20 mouse cellular contexts compared by ENCODE assay signal in genomic region chr7:110353971-110354370, GRCm38 (mm10).
DNase-seq lines count a peak whose midpoint lies in the region; ATAC-seq lines count a peak whose summit lies in the region.
"Had no signal": no experiment of that assay in that cellular context is flagged by ENCODE, and none has a peak within 500 bp of the region (broad histone marks: within the 10 kb centered on the region; RNA-seq: fewer than 3 reads in every experiment).

No protein-coding gene starts in this region.

- intact Hi-C loops in heart, postnatal 25 days (cut with DNase I) = no loop called here

- no peak overlapping the region for H3K9ac ChIP-seq in hindbrain, embryonic 11.5 days (ENCODE audit: low read depth, low read length)
- H3K9ac ChIP-seq: embryonic facial prominence, embryonic 12.5 days; forebrain, embryonic 12.5 days; heart, embryonic 12.5 days; hindbrain, embryonic 12.5 days had no signal

- no peaks in the 10 kb centered on the region for H3K4me1 ChIP-seq in hindbrain, embryonic 11.5 days (replicated peaks; ENCODE audit: control insufficient read depth, insufficient read depth, low read length)
- H3K4me1 ChIP-seq: embryonic facial prominence, embryonic 12.5 days; forebrain, embryonic 12.5 days; heart, embryonic 12.5 days; hindbrain, embryonic 12.5 days had no signal

- no peaks in the 10 kb centered on the region for H3K9me3 ChIP-seq in hindbrain, embryonic 11.5 days (ENCODE audit: control insufficient read depth, low read length)
- H3K9me3 ChIP-seq: embryonic facial prominence, embryonic 12.5 days; forebrain, embryonic 12.5 days; heart, embryonic 12.5 days; hindbrain, embryonic 12.5 days had no signal

- no peak overlapping the region for H3K27ac ChIP-seq in hindbrain, embryonic 11.5 days (ENCODE audit: low read depth, low read length)
- H3K27ac ChIP-seq: embryonic facial prominence, embryonic 12.5 days; forebrain, embryonic 12.5 days; hindbrain, embryonic 12.5 days had no signal

- no peaks in the 10 kb centered on the region for H3K36me3 ChIP-seq in hindbrain, embryonic 11.5 days (ENCODE audit: control insufficient read depth, insufficient read depth, low read length)

- no peak for ATAC-seq in hindbrain, embryonic 11.5 days (ENCODE audit: low FRiP score)
- ATAC-seq: activated CD4-positive, CD25-positive, alpha-beta regulatory T cell, adult 4 months; forebrain, embryonic 16.5 days; hindbrain, embryonic 16.5 days had no signal

- peak; percentile 2 for DNase-seq in lung, postnatal 25 days (ENCODE audit: low spot score)
- DNase-seq in lung, postnatal 14 days = no peak
- peak; percentile 65 for DNase-seq in thymus, postnatal 0 days (ENCODE audit: low spot score)
- peak; percentile 8 to 24 for DNase-seq in thymus, postnatal 36 days
- DNase-seq in hindbrain, embryonic 11.5 days (ENCODE audit: low spot score) = no peak
- no peak for DNase-seq in frontal cortex, postnatal 14 days (ENCODE audit: low spot score in 2 of 2)
- no peak for DNase-seq in heart, postnatal 25 days (ENCODE audit: low spot score)
- DNase-seq: adrenal gland, postnatal 14 days; cerebellum, adult 11-12 months; cerebellum, adult 9-10 months; cerebellum, postnatal 25 days; gastrocnemius, postnatal 25 days; heart, postnatal 36 days had no signal

- no peaks in the 10 kb centered on the region for H3K27me3 ChIP-seq in hindbrain, embryonic 11.5 days (ENCODE audit: control insufficient read depth, insufficient read depth, low read length)
- H3K27me3 ChIP-seq: embryonic facial prominence, embryonic 12.5 days; forebrain, embryonic 12.5 days; heart, embryonic 12.5 days; hindbrain, embryonic 12.5 days had no signal

- no peak overlapping the region for H3K4me2 ChIP-seq in hindbrain, embryonic 11.5 days (replicated peaks; ENCODE audit: low read depth, low read length)
- H3K4me2 ChIP-seq: embryonic facial prominence, embryonic 12.5 days; forebrain, embryonic 12.5 days; heart, embryonic 12.5 days; hindbrain, embryonic 12.5 days had no signal

- H3K4me3 ChIP-seq in hindbrain, embryonic 11.5 days (ENCODE audit: low read depth, low read length) = no peak overlapping the region
- H3K4me3 ChIP-seq: embryonic facial prominence, embryonic 12.5 days; forebrain, embryonic 12.5 days; heart, embryonic 12.5 days; hindbrain, embryonic 12.5 days had no signal

- WGBS in hindbrain, embryonic 11.5 days = 82% methylated on average over 2 of the region's 2 CpGs

Comparison
In these comparisons a context has a peak if more than half of its experiments do, and no peak if none do; other contexts are left out.
1. DNase-seq: peak in lung, postnatal 25 days (single experiment), thymus, postnatal 0 days (single experiment) and thymus, postnatal 36 days (2 of 2); none in lung, postnatal 14 days (single experiment), hindbrain, embryonic 11.5 days (single experiment), frontal cortex, postnatal 14 days (0 of 2) and heart, postnatal 25 days (single experiment).